15 mouse cellular contexts compared by ENCODE assay signal in genomic region chr6:134733800-134734221, GRCm38 (mm10). TPM values are rescaled to one million over a fixed set of nuclear protein-coding genes. Genes with fewer than 3 reads are reported as not detected.
A peak's percentile ranks its signal among the peaks of the same experiment; 100 is the strongest.
DNase-seq lines count a peak whose midpoint lies in the region; ATAC-seq and TF ChIP-seq lines count a peak whose summit lies in the region.
"Had no signal": no experiment of that assay in that cellular context is flagged by ENCODE, and none has a peak within 500 bp of the region (broad histone marks: within the 10 kb centered on the region; RNA-seq: fewer than 3 reads in every experiment).

No protein-coding gene starts in this region.

- TF ChIP-seq RAD21 in MEL (IDR thresholded peaks at IDR 0.05; ENCODE audit: low read depth, low read length) = no peak

- no peaks in the 10 kb centered on the region for H3K79me2 ChIP-seq in MEL (ENCODE audit: control insufficient read depth, insufficient read depth, low read length, poor library complexity)

- TF ChIP-seq CTCF in MEL (IDR thresholded peaks at IDR 0.05 in 2 of 3, conservative IDR thresholded peaks at IDR 0.05 in 1 of 3; ENCODE audit: control insufficient read depth in 1 of 3, insufficient read depth in 1 of 3, low read depth in 2 of 3, low read length in 3 of 3, poor library complexity in 1 of 3, severe bottlenecking in 1 of 3) = no peak

- no peak overlapping the region for H3K4me2 ChIP-seq in hindbrain, embryonic 15.5 days
- H3K4me2 ChIP-seq in hindbrain, embryonic 12.5 days (replicated peaks) = no peak overlapping the region
- H3K4me2 ChIP-seq in neural tube, embryonic 14.5 days (ENCODE audit: low read depth, low read length) = no peak overlapping the region
- H3K4me2 ChIP-seq: embryonic facial prominence, embryonic 12.5 days; heart, embryonic 12.5 days had no signal

- ATAC-seq in hindbrain, embryonic 15.5 days (ENCODE audit: low FRiP score, low read depth) = peak; percentile 65
- no peak for ATAC-seq in hindbrain, embryonic 12.5 days (ENCODE audit: low FRiP score)
- ATAC-seq in neural tube, embryonic 14.5 days (ENCODE audit: low read depth) = peak; percentile 70
- ATAC-seq: intestine, postnatal 0 days had no signal

- TF ChIP-seq POLR2A in MEL (IDR thresholded peaks at IDR 0.05; ENCODE audit: control insufficient read depth in 1 of 2, insufficient read depth in 1 of 2, low read depth in 1 of 2, low read length in 2 of 2, poor library complexity in 1 of 2) = no peak

- no peaks in the 10 kb centered on the region for H3K9me3 ChIP-seq in hindbrain, embryonic 15.5 days
- no peaks in the 10 kb centered on the region for H3K9me3 ChIP-seq in hindbrain, embryonic 12.5 days (replicated peaks)
- H3K9me3 ChIP-seq in MEL (replicated peaks; ENCODE audit: insufficient read depth, low read length) = no peaks in the 10 kb centered on the region
- H3K9me3 ChIP-seq in neural tube, embryonic 14.5 days (ENCODE audit: control insufficient read depth, low read length) = no peaks in the 10 kb centered on the region
- H3K9me3 ChIP-seq: embryonic facial prominence, embryonic 12.5 days; heart, embryonic 12.5 days had no signal

- TF ChIP-seq EP300 in MEL (IDR thresholded peaks at IDR 0.05; ENCODE audit: low read depth in 1 of 2, low read length in 2 of 2) = peak in 1 of 2 experiments; percentile 39; a peak in 2 of 4 replicates

- no peak overlapping the region for H3K9ac ChIP-seq in hindbrain, embryonic 15.5 days
- H3K9ac ChIP-seq in hindbrain, embryonic 12.5 days = no peak overlapping the region
- H3K9ac ChIP-seq in MEL (ENCODE audit: control insufficient read depth, low read depth, low read length, poor library complexity, severe bottlenecking) = no peak overlapping the region
- H3K9ac ChIP-seq in neural tube, embryonic 14.5 days (replicated peaks; ENCODE audit: low read depth, low read length) = no peak overlapping the region
- H3K9ac ChIP-seq: embryonic facial prominence, embryonic 12.5 days; heart, embryonic 12.5 days had no signal

- WGBS in hindbrain, embryonic 15.5 days = 41% methylated on average over 5 of the region's 5 CpGs
- WGBS in hindbrain, embryonic 12.5 days = 76% methylated on average over 5 of the region's 5 CpGs
- WGBS in neural tube, embryonic 14.5 days = 54% methylated on average over 5 of the region's 5 CpGs

- DNase-seq in MEL (ENCODE audit: low read depth, low spot score) = peak; percentile 53
- DNase-seq in MN1 (ENCODE audit: low spot score) = peak; percentile 87
- no peak for DNase-seq in adipocyte (ENCODE audit: low spot score)
- no peak for DNase-seq in layer of hippocampus, adult 11-12 months (ENCODE audit: low spot score)
- DNase-seq: adrenal gland, postnatal 10 days; cerebellum, adult 2 months; layer of hippocampus, postnatal 36 days; lung, adult 18-20 months had no signal

- H3K4me1 ChIP-seq in hindbrain, embryonic 15.5 days (replicated peaks) = peaks cover 4% of the 10 kb centered on the region; the same call in 1 of the 2 replicates
- H3K4me1 ChIP-seq in hindbrain, embryonic 12.5 days = no peaks in the 10 kb centered on the region
- H3K4me1 ChIP-seq in MEL (ENCODE audit: control insufficient read depth in 1 of 2, insufficient read depth in 2 of 2, low read length in 2 of 2) = peaks cover 8 to 10% of the 10 kb centered on the region in 2 experiments; a peak in 3 of 4 replicates
- H3K4me1 ChIP-seq in neural tube, embryonic 14.5 days (ENCODE audit: control insufficient read depth, insufficient read depth, low read length) = no peaks in the 10 kb centered on the region
- H3K4me1 ChIP-seq: embryonic facial prominence, embryonic 12.5 days had no signal

- H3K4me3 ChIP-seq in hindbrain, embryonic 15.5 days = no peak overlapping the region
- no peak overlapping the region for H3K4me3 ChIP-seq in hindbrain, embryonic 12.5 days
- H3K4me3 ChIP-seq in MEL (ENCODE audit: control insufficient read depth in 1 of 2, insufficient read depth in 1 of 2, low read depth in 2 of 2, low read length in 2 of 2) = no peak overlapping the region
- no peak overlapping the region for H3K4me3 ChIP-seq in neural tube, embryonic 14.5 days (ENCODE audit: low read depth, low read length)
- H3K4me3 ChIP-seq: embryonic facial prominence, embryonic 12.5 days; heart, embryonic 12.5 days had no signal

- no peak overlapping the region for H3K27ac ChIP-seq in hindbrain, embryonic 15.5 days (replicated peaks)
- no peak overlapping the region for H3K27ac ChIP-seq in hindbrain, embryonic 12.5 days
- no peak overlapping the region for H3K27ac ChIP-seq in MEL (ENCODE audit: control insufficient read depth, low read depth, low read length)
- H3K27ac ChIP-seq in neural tube, embryonic 14.5 days (ENCODE audit: low read depth, low read length) = no peak overlapping the region
- H3K27ac ChIP-seq: embryonic facial prominence, embryonic 12.5 days; macrophage had no signal

- H3K36me3 ChIP-seq in hindbrain, embryonic 15.5 days = no peaks in the 10 kb centered on the region
- H3K36me3 ChIP-seq in hindbrain, embryonic 12.5 days = peaks cover 5% of the 10 kb centered on the region; the same call in 1 of the 2 replicates
- peaks cover 0 to 12% of the 10 kb centered on the region in 2 experiments; a peak in 2 of 4 replicates for H3K36me3 ChIP-seq in MEL (ENCODE audit: control insufficient read depth in 1 of 2, insufficient read depth in 2 of 2, low read length in 2 of 2)
- H3K36me3 ChIP-seq in neural tube, embryonic 14.5 days (ENCODE audit: control insufficient read depth, insufficient read depth, low read length) = peaks cover 3% of the 10 kb centered on the region; the same call in 1 of the 2 replicates

- no peaks in the 10 kb centered on the region for H3K27me3 ChIP-seq in hindbrain, embryonic 15.5 days
- no peaks in the 10 kb centered on the region for H3K27me3 ChIP-seq in hindbrain, embryonic 12.5 days
- no peaks in the 10 kb centered on the region for H3K27me3 ChIP-seq in MEL (ENCODE audit: control insufficient read depth in 1 of 2, insufficient read depth in 2 of 2, low read length in 2 of 2)
- H3K27me3 ChIP-seq in neural tube, embryonic 14.5 days (ENCODE audit: control insufficient read depth, insufficient read depth, low read length) = no peaks in the 10 kb centered on the region
- H3K27me3 ChIP-seq: embryonic facial prominence, embryonic 12.5 days; heart, embryonic 12.5 days had no signal

TF ChIP-seq in MEL, 35 proteins besides CTCF, POLR2A, EP300 and RAD21:
- TF ChIP-seq MXI1 (IDR thresholded peaks at IDR 0.05; ENCODE audit: low read depth, low read length) (no peak), RCOR1 (IDR thresholded peaks at IDR 0.05; ENCODE audit: low read depth, low read length) (peak; percentile 48; the same call in 1 of the 2 replicates), MAX (IDR thresholded peaks at IDR 0.05; ENCODE audit: low read length) (0 out of 2 replicates have a peak, but pooled peaks have one; percentile 25), JUND (IDR thresholded peaks at IDR 0.05; ENCODE audit: low read depth, low read length) (0 out of 2 replicates have a peak, but pooled peaks have one; percentile 39), ETS1 (IDR thresholded peaks at IDR 0.05; ENCODE audit: low read depth, low read length) (0 out of 2 replicates have a peak, but pooled peaks have one; percentile 12), TAL1 (IDR thresholded peaks at IDR 0.05; ENCODE audit: low read length) (0 out of 2 replicates have a peak, but pooled peaks have one; percentile 3), NELFE (IDR thresholded peaks at IDR 0.05; ENCODE audit: low read depth, low read length) (no peak), CHD1 (IDR thresholded peaks at IDR 0.05; ENCODE audit: low read depth, low read length) (no peak), GATA1 (IDR thresholded peaks at IDR 0.05; ENCODE audit: low read depth, low read length) (peak; percentile 52), SIN3A (IDR thresholded peaks at IDR 0.05; ENCODE audit: low read length) (no peak), MYC (IDR thresholded peaks at IDR 0.05; ENCODE audit: low read depth, low read length) (peak; percentile 25; the same call in 1 of the 2 replicates), MAZ (IDR thresholded peaks at IDR 0.05; ENCODE audit: low read depth, low read length) (no peak), UBTF (IDR thresholded peaks at IDR 0.05; ENCODE audit: borderline replicate concordance, insufficient read depth, low read depth, low read length) (no peak), USF1 (IDR thresholded peaks at IDR 0.05; ENCODE audit: low read depth, low read length) (no peak), MAFK (IDR thresholded peaks at IDR 0.05; ENCODE audit: borderline replicate concordance, low read depth, low read length) (no peak), MEF2A (IDR thresholded peaks at IDR 0.05; ENCODE audit: extremely low read depth, insufficient replicate concordance, low read depth, low read length, poor library complexity, severe bottlenecking) (no peak)

RNA-seq across cellular contexts. Expression of gene Dusp16, which starts 58.6 kb away (rescaled TPM):
- 5.5 and 5.7 TPM in 2 replicates for polyA plus RNA-seq in hindbrain, embryonic 15.5 days (2015; fragmentation: Nextera tagmentation; extraction: Ambion mirVana)
- polyA plus RNA-seq in hindbrain, embryonic 12.5 days (2016; fragmentation: Nextera tagmentation; extraction: Ambion mirVana) = 11.0 and 12.9 TPM in 2 replicates
- 1.9 and 2.2 TPM in 2 replicates for total RNA-seq in MEL (2012; rRNA removed)
- polyA plus RNA-seq in MEL (2012; ENCODE audit: insufficient read depth in 1 of 2, insufficient read length in 2 of 2, low read depth in 1 of 2, low replicate concordance in 2 of 2, missing spikeins in 1 of 2) = 1 to 10 TPM in 1 of 2 experiments, not detected in 1; 6.9 TPM
- polyA plus RNA-seq in neural tube, embryonic 14.5 days (2014; fragmentation: Nextera tagmentation; extraction: Ambion mirVana) = 3.5 and 7.8 TPM in 2 replicates

Comparison
In these comparisons a context has a peak if more than half of its experiments do, and no peak if none do; other contexts are left out.
1. DNase-seq: peak in MEL (single experiment) and MN1 (single experiment); none in adipocyte (single experiment) and layer of hippocampus, adult 11-12 months (single experiment).